Mouse (Mus musculus) megakaryocyte progenitor cell, adult 5-6 weeks (primary cell): ENCODE data around the gene Galk1. TPM values are rescaled to one million over a fixed set of nuclear protein-coding genes. Genes with fewer than 3 reads are reported as not detected.

Source experiments
- ATAC-seq: replicated peaks from 2 replicates; pipeline ENCODE4 v1.8.0; 2016; ENCODE audit warnings: mild to moderate bottlenecking, moderate TSS enrichment, inconsistent platforms; ENCODE audit not compliant: poor library complexity
- total RNA-seq, 2 experiments: library from RNA; stranded (forward) in 1 of 2; stranded (reverse) in 1 of 2; fragments of 157-497, 149-512 nt in 1 of 2; fragments of 200-1000 nt in 1 of 2; gene quantifications; 2 replicates each; pipeline versions ENCODE4 v1.2.3 to v1.2.4; 2015 to 2017

Gene Galk1
- total RNA-seq, 2 experiments from 2014 or later, result 29.4 to 52.7 TPM

DNA sequence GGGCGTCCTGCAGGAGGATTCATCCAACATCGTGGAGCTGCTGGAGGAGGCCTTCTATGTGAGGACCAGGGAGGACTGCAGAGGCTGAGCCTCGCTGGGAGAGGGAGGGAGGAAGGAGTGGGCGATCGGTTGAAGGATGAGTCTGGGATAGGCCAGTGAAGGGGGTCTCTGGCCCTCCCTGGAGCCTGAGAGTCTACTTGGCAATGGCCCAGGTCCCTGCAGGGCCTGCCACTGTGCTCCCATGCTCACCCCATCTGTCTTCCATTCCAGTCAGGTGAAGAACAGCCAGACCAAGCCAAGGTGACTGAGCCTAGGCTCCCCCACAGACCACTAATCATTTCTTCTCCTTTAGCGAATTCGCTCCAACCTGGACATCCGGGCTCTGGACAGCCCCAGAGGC is 29.2 kb downstream of the Galk1 start:
- no peak for ATAC-seq

DNA sequence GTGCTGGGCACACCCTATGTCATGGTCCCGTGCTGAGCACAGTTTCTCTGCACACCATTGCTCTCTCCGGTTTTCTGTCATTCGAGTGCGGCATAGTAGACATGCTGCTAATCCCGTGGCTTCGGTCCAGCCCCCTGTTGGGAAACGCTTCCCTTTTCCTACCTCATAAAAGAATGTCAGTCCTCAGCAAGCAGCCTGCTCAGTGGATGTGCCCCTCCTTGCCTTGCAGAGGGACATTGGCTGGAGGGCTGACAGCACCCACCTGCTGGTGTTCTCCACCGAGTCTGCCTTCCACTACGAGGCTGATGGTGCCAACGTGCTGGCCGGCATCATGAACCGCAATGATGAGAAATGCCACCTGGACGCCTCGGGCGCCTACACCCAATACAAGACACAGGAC is 30.0 kb downstream of the Galk1 start:
- no peak for ATAC-seq

DNA sequence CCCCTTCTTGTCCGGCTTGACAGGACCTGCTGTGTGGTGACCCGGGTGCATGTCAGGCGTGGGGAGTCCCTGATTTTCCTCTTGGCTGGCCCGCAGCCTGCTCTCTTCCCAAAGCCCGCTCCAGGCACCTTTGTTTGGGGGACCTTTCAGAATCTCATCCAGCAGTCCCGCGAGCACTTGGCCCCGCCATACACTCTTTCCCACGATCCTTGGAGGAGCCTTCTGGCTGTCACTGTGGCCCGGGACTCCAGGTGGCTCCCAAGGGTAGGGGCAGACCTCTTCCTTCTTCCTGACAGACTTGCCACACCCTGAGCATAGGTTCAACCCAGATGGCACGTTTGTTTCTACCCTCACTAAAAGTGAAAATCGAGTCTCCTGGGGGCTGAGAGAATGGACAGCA is 37.0 kb downstream of the Galk1 start:
- ATAC-seq, result no peak

DNA sequence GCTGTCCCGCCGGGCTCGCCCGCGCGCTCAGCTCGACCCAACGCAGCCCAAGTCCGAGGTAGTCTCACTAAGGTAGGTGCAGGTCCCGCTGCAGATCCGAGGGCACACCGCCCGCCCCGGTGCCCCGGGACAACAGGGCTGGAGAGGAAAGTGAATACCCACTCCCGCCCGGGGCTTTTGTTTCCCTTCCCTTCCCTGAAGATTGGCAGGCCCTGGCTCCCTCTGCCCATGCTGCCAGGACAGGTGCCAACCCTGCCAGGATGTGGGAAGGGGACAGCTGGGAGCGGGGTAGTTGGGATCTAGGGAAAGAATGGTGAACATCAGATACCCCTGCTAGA is 37.5 kb downstream of the Galk1 start:
- ATAC-seq, result no peak

DNA sequence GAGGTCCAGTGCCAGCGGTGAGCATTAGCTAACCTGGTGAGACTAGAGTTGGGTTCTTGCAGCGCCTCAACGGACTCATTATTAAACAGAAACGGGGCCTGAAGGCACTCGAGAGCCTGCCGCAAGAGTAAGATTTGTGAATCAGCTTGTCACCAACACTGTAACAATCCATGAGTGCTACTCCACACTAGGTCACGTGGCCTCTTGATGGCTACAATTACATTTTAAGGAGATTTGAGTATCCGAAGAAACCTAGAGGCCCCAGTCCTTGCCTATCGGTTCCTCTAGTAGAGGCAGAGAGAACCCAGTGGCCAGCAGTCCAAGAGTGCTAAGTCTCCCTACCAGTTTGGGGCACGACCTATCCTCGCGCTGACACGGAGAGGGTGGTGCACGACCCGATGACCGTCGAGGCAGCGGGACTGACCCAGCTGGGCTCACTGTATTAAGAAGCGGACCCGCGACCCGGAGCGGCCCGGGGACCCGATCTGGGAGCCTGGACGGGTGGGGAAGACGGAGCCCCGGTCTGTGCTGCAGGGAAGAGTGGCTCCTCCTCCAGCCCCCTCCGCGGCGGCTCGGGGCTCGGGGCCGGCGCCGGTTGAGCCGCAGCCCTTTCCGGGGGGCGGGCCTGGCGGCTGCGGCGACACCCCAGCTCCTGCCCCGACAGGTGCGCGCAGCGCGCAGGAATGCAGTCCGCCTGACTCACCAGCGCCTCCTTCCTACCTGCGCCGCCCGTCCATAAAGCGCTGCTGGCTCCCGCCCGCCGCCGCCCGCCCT is 38.0 kb downstream of the Galk1 start, which contains the start of gene Itgb4:
Gene Itgb4, plus strand, starts transcription at position 401 of the 774 bp plus-strand sequence.
- ATAC-seq, result peak; percentile 54

DNA sequence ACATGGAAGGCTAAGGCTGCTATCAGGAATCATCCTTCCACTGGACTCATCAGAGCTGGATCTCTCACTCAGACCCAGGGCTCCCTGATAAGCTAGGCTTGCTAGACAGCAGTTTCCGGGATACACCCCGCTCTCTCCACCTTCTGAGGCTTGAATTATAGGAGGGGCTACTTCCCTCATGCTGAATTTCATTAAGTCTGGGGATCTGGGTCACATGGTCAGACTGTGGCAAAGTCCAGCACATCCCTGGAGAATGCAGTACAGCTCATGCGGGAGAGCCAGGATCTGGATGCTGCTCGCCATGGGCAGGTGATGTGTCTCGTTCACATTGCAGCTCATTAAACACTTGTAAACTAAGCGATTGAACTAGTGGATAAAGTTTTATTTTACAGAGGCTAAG is 41.5 kb downstream of the Galk1 start:
- no peak for ATAC-seq

DNA sequence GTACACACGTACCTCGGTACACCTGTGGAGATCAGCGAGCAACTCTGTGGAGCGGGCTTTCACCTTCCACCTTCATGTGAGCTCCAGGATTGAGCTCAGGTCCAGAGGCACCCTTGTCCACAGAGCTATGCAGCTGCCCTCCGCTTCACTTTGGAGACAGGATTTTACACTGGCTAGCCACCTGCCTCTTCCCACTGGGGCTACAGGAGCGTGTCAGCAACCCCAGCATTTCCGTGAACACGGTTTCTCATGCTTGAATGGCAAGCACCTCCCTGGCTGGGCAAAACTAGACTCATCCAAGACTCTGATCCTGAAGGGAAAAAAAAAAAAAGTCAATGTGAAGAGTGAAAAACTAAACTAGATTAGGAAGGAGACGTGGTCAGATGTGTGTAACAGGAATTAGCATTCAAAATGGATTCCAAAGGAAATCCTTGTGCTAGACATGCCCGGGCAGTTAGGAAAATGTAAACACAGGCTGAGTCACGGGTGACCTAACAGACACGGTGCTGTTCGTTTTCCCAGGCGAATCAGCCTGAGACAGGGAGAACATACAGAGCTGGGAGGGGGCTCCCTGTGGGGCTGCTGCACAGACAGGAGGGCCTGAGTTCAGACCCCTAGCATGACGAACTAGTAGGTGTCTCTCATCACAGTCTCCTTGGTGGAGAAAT is 42.4 kb downstream of the Galk1 start:
- no peak for ATAC-seq

DNA sequence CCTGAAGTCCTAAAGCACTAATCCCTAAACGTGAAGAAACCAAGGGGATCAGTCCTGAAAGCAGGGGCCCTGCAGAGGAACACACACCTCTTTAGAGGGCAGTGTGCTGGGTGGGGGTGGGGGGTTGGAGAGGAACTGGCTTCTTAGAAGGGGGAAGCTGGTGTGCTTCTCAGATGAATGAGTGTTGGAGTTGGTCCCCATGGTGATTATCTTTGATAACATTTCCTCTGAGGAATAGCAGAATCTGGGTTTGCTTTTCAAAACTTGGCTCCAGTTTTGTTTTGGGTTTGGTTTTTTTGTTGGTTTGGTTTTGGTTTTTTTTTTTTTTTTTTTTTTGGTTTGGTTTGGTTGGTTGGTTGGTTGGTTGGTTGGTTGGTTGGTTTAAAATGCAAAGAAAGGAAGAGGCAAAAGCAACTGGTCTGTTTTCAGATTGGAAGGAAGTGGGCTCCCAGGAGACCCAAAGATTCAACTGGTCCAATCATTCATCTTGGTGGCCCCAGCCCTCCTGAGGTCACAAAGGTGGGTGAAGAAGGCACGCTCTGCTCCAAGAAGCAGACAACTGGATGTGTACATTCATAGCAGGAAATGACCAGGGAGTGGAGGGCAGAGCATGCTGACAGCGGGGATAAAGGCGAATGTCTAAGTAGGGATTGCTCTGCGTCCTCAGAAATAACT is 43.7 kb downstream of the Galk1 start:
- ATAC-seq, result peak; percentile 33; the same call in 1 of the 2 replicates

DNA sequence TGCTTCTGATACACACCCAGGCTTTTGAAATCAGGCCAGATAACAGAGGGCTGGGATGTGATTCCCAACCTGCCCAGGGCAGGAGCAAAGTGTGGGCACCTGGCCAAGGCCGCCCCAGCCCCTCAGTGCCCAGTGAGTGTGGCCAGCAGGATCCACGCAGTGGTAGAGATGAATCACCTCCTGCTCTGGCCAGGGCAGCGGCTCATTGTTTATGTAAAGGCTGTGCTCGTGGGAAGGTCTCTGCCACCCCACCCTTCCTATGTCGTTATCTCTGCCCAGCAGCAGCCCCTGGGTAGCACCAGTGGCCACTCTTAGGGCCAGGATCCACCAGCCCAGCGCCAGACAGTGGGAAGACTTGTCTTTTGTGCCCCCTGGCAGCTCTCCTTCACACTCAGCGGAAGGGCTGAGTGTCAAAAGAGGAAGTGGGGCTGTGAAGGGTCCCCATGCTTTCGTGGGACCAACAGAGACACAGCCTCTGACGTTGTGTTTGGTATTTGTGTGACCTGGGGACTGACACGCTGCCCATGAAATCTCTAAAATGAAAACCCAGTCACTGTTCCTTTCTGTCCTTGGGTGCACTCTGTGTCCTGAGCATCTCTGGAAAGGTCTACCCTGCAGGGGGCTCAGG is 47.4 kb downstream of the Galk1 start:
- ATAC-seq, result peak; percentile 80

DNA sequence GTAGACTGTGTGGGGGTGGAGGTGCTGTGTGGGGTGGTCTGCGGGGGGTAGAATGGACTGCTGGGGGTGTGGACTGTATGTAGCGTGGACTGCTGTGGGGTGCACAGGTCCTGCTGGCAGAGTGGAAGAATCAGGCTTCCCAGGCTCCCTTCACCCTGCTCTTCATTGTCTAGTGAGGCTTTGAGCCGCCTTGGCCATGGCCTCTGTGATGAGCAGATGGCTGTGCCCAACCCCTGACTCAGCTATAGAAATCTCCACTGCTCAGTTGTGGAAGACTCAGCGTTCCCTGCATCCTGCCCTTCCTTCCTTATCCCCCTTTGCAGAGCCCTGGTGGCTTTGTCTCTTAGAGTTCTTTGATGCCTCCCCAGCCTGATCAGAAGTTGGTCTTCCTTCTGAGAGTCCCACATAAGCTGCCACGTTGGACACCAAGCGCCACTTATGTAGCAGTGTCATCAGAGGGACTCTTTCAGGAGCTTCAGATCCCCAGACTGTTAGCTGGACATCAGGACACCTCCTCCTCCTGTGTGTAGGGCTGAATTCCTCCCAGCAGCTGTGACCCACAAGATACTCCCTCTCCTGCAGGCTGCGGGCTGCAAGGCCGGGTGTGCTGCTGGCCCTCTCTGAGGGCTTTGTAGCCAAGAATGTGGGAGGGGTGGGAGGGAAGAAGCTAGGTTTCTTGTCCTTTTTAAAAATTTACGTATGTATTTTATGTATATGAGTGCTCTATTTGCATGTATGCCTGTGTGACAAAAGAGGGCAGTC is 49.7 kb downstream of the Galk1 start:
- ATAC-seq, result no peak

DNA sequence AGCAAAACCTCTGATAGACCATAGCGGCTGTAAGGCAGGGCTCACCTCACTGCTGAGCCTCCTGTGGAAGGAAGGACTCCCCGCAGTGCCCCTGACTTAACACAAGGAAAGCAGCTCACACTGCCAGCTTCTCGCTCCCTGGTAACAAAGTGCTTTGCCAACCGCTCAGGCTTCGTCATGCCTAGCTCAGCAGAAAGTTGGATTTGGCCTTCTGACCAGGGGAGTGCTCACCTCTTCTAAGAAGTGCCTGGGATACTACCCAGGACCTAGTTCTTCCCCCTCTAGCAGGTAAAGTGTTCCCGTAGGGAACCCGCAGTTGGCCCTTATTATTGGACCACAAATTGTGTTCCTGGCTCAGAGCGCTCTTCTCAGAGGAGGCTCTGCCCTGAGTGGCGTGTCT is 53.5 kb downstream of the Galk1 start:
- no peak for ATAC-seq

Other genes with a start within 250 kb of the Galk1 start
- 18.3 and 19.0 TPM in 2 replicates for gene Tmem94, start 247.3 kb downstream of the Galk1 start, total RNA-seq (2015)
- gene Tmem94, start 247.3 kb downstream of the Galk1 start, total RNA-seq (2017), result 22.9 and 24.9 TPM in 2 replicates
- gene Caskin2, start 199.1 kb downstream of the Galk1 start, total RNA-seq (2015), result 2.7 and 4.3 TPM in 2 replicates
- gene Caskin2, start 199.1 kb downstream of the Galk1 start, total RNA-seq (2017), result 1.5 and 3.5 TPM in 2 replicates
- 4.0 and 9.0 TPM in 2 replicates for gene Tsen54, start 198.0 kb downstream of the Galk1 start, total RNA-seq (2015)
- 10.9 and 15.0 TPM in 2 replicates for gene Tsen54, start 198.0 kb downstream of the Galk1 start, total RNA-seq (2017)
- 3.3 and 4.1 TPM in 2 replicates for gene Llgl2, start 188.7 kb downstream of the Galk1 start, total RNA-seq (2015)
- gene Llgl2, start 188.7 kb downstream of the Galk1 start, total RNA-seq (2017), result 3.0 and 4.8 TPM in 2 replicates
- gene Myo15b, start 154.3 kb downstream of the Galk1 start, total RNA-seq (2015), result 2.6 and 5.5 TPM in 2 replicates
- 1.6 and 5.1 TPM in 2 replicates for gene Myo15b, start 154.3 kb downstream of the Galk1 start, total RNA-seq (2017)
- 4.9 and 8.7 TPM in 2 replicates for gene Smim5, start 112.8 kb downstream of the Galk1 start, total RNA-seq (2015)
- gene Smim5, start 112.8 kb downstream of the Galk1 start, total RNA-seq (2017), result 2.8 and 8.2 TPM in 2 replicates
- 0.57 and 1.0 TPM in 2 replicates for gene Smim6, start 100.7 kb downstream of the Galk1 start, total RNA-seq (2015)
- gene Smim6, start 100.7 kb downstream of the Galk1 start, total RNA-seq (2017), result 0.37 and 1.2 TPM in 2 replicates
- 19.1 and 24.5 TPM in 2 replicates for gene Sap30bp, start 79.4 kb downstream of the Galk1 start, total RNA-seq (2015)
- 155 and 199 TPM in 2 replicates for gene Sap30bp, start 79.4 kb downstream of the Galk1 start, total RNA-seq (2017)
- gene Recql5, start 79.2 kb downstream of the Galk1 start, total RNA-seq (2015), result 12.3 and 23.3 TPM in 2 replicates
- gene Recql5, start 79.2 kb downstream of the Galk1 start, total RNA-seq (2017), result 16.0 and 17.7 TPM in 2 replicates
- 0.05 and 0.15 TPM in 2 replicates for gene Itgb4, start 38.0 kb downstream of the Galk1 start, total RNA-seq (2015)
- gene Itgb4, start 38.0 kb downstream of the Galk1 start, total RNA-seq (2017), result 0.17 TPM in 1 of 2 replicates, not detected in the other
- 714 and 817 TPM in 2 replicates for gene H3f3b, start 15.2 kb upstream of the Galk1 start, total RNA-seq (2015)
- 751 and 801 TPM in 2 replicates for gene H3f3b, start 15.2 kb upstream of the Galk1 start, total RNA-seq (2017)
- 13.7 and 15.3 TPM in 2 replicates for gene Unk, start 17.6 kb upstream of the Galk1 start, total RNA-seq (2015)
- 14.2 and 18.7 TPM in 2 replicates for gene Unk, start 17.6 kb upstream of the Galk1 start, total RNA-seq (2017)
- 13.6 and 15.8 TPM in 2 replicates for gene Unc13d, start 65.2 kb upstream of the Galk1 start, total RNA-seq (2015)
- gene Unc13d, start 65.2 kb upstream of the Galk1 start, total RNA-seq (2017), result 15.5 and 26.1 TPM in 2 replicates
- gene Wbp2, start 74.3 kb upstream of the Galk1 start, total RNA-seq (2015), result 42.4 and 56.5 TPM in 2 replicates
- gene Wbp2, start 74.3 kb upstream of the Galk1 start, total RNA-seq (2017), result 15.6 and 22.8 TPM in 2 replicates
- gene Trim47, start 114.5 kb upstream of the Galk1 start, total RNA-seq (2015), result 0.59 and 1.9 TPM in 2 replicates
- 1.0 and 1.3 TPM in 2 replicates for gene Trim47, start 114.5 kb upstream of the Galk1 start, total RNA-seq (2017)
- 13.8 and 16.2 TPM in 2 replicates for gene Trim65, start 118.4 kb upstream of the Galk1 start, total RNA-seq (2015)
- gene Trim65, start 118.4 kb upstream of the Galk1 start, total RNA-seq (2017), result 6.2 and 7.7 TPM in 2 replicates
- gene Mrpl38, start 126.1 kb upstream of the Galk1 start, total RNA-seq (2015), result 38.2 and 47.0 TPM in 2 replicates
- 24.0 and 24.9 TPM in 2 replicates for gene Mrpl38, start 126.1 kb upstream of the Galk1 start, total RNA-seq (2017)
- 9.6 and 10.0 TPM in 2 replicates for gene Fbf1, start 155.4 kb upstream of the Galk1 start, total RNA-seq (2015)
- 14.2 and 23.8 TPM in 2 replicates for gene Fbf1, start 155.4 kb upstream of the Galk1 start, total RNA-seq (2017)
- gene Ten1, start 186.1 kb upstream of the Galk1 start, total RNA-seq (2015), result 63.8 and 66.9 TPM in 2 replicates
- 21.4 and 41.1 TPM in 2 replicates for gene Ten1, start 186.1 kb upstream of the Galk1 start, total RNA-seq (2017)
- gene Acox1, start 186.3 kb upstream of the Galk1 start, total RNA-seq (2015), result 16.2 and 17.0 TPM in 2 replicates
- gene Acox1, start 186.3 kb upstream of the Galk1 start, total RNA-seq (2017), result 15.6 and 15.9 TPM in 2 replicates
- 0.05 and 0.24 TPM in 2 replicates for gene Evpl, start 225.4 kb upstream of the Galk1 start, total RNA-seq (2015)
- 1.2 and 2.0 TPM in 2 replicates for gene Evpl, start 225.4 kb upstream of the Galk1 start, total RNA-seq (2017)